Mouse (Mus musculus) limb, embryonic 15.5 days (tissue): ENCODE results near the gene Reep6. TPM values are rescaled to one million over a fixed set of nuclear protein-coding genes. Genes with fewer than 3 reads are reported as not detected.

ENCODE experiments used
- ATAC-seq: fragments of 200-750 bp; cut with Nextera tagmentation; 2 replicates; pipeline ENCODE4 v1.8.0; 2017; ENCODE audit warnings: low read depth, moderate TSS enrichment; ENCODE audit not compliant: insufficient number of reproducible peaks, low FRiP score, low TSS enrichment
- H3K27ac ChIP-seq: fragments of 300-500 bp; sonication (generic); 2 replicates; pipeline ENCODE4 v1.5.1; 2015; ENCODE audit warnings: moderate library complexity, mild to moderate bottlenecking, inconsistent platforms
- H3K27me3 ChIP-seq: fragments of 300-500 bp; sonication (generic); 2 replicates; pipeline ENCODE4 v1.6.1; 2015; ENCODE audit warnings: inconsistent platforms
- H3K36me3 ChIP-seq: fragments of 300-500 bp; sonication (generic); 2 replicates; pipeline ENCODE4 v1.6.1; 2015; ENCODE audit warnings: inconsistent platforms
- H3K4me1 ChIP-seq: fragments of 300-500 bp; sonication (generic); 2 replicates; pipeline ENCODE4 v1.6.1; 2015; ENCODE audit warnings: inconsistent platforms
- H3K4me2 ChIP-seq: fragments of 300-500 bp; sonication (generic); 2 replicates; pipeline ENCODE4 v1.6.1; 2015; ENCODE audit warnings: mild to moderate bottlenecking, inconsistent platforms
- H3K4me3 ChIP-seq: fragments of 300-500 bp; sonication (generic); 2 replicates; pipeline ENCODE4 v1.5.1; 2015; ENCODE audit warnings: mild to moderate bottlenecking, inconsistent platforms
- H3K9ac ChIP-seq: fragments of 300-500 bp; sonication (generic); 2 replicates; pipeline ENCODE4 v1.6.1; 2015; ENCODE audit warnings: inconsistent platforms
- H3K9me3 ChIP-seq: fragments of 300-500 bp; sonication (generic); 2 replicates; pipeline ENCODE4 v1.6.1; 2016; ENCODE audit warnings: inconsistent platforms
- WGBS: fragments of 180-500 bp; shearing (Covaris S2); methylation state at CpG from one replicate; pipeline ENCODE4 v1.1.7; 2015; 5-methylcytosine and 5-hydroxymethylcytosine counted together
- polyA plus RNA-seq: library from polyadenylated mRNA; unstranded; fragments of >200 nt; fragmentation: Nextera tagmentation; extraction: Ambion mirVana; gene quantifications from 2 replicates; pipeline ENCODE4 v1.2.1, GENCODE M21; 2015

The Reep6 gene
- polyA plus RNA-seq, result 13.8 and 16.1 TPM in 2 replicates

GRCm38 (mm10) chr10:80329273-80330081, at the start of gene Reep6, which contains the start of gene Pcsk4:
Gene Reep6, plus strand, starts transcription at chr10:80329953.
Gene Pcsk4, minus strand, starts transcription at chr10:80329498.
- ATAC-seq, result peak; percentile 91
- Histone ChIP-seq H3K27me3 (peaks cover 28% of the 10 kb centered on the region), H3K27ac (no peak within 1 kb of the TSS), H3K9me3 (no peaks in the 10 kb centered on the region), H3K4me3 (peak within 1 kb of the TSS; percentile 49), H3K9ac (peak within 1 kb of the TSS; percentile 33; the same call in 1 of the 2 replicates), H3K4me1 (peaks cover 26% of the 10 kb centered on the region), H3K4me2 (peak within 1 kb of the TSS; percentile 93), H3K36me3 (no peaks in the 10 kb centered on the region)
- 3% methylated on average over 36 of the region's 36 CpGs for WGBS

- H3K36me3 ChIP-seq, result peaks cover 94% of the 10 kb centered on the region
- H3K9ac ChIP-seq, result no peak overlapping the region
- no peak overlapping the region for H3K4me2 ChIP-seq
- H3K27me3 ChIP-seq, result no peaks in the 10 kb centered on the region
- H3K27ac ChIP-seq, result no peak overlapping the region
- 0 out of 2 replicates have a peak, but pooled peaks cover 6% of the 10 kb centered on the region for H3K4me1 ChIP-seq
- 72% methylated on average over 7 of the region's 7 CpGs for WGBS
- H3K4me3 ChIP-seq, result no peak overlapping the region
- no peak for ATAC-seq
- no peaks in the 10 kb centered on the region for H3K9me3 ChIP-seq
Measured at GRCm38 (mm10) chr10:80281304-80281703, 48.4 kb upstream of the Reep6 start.

DNA sequence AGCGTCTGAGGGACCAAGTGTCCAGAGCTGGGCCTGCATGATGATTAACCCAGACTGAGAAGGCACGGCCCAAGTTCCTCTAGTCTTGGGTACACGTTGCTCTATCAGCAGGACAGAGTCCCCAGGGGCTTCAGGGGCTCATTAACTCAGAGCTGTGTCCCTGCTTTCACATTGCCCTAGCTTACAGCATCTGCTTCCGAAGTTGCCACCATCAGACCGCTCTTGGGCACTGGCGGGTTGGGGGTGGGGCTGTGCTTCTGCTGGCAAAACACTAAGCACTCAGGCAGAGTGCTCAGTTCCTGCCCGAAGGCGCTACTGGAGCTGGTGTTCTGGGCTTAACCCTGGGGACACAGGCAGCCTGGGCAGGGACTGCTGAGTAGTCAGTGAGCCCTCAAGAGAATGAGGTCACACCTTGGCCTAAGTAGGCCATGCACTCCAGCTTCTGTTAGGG, 47.8 kb upstream of the Reep6 start:
- Histone ChIP-seq H3K4me3 (no peak overlapping the region), H3K27me3 (no peaks in the 10 kb centered on the region), H3K4me1 (0 out of 2 replicates have a peak, but pooled peaks cover 6% of the 10 kb centered on the region), H3K4me2 (no peak overlapping the region), H3K9ac (no peak overlapping the region), H3K27ac (no peak overlapping the region), H3K36me3 (peaks cover 96% of the 10 kb centered on the region), H3K9me3 (no peaks in the 10 kb centered on the region)
- WGBS, result 71% methylated on average over 8 of the region's 8 CpGs
- ATAC-seq, result no peak

- H3K4me1 ChIP-seq, result 0 out of 2 replicates have a peak, but pooled peaks cover 6% of the 10 kb centered on the region
- ATAC-seq, result no peak
- H3K4me2 ChIP-seq, result no peak overlapping the region
- 80% methylated on average over 20 of the region's 20 CpGs for WGBS
- H3K9ac ChIP-seq, result no peak overlapping the region
- peaks cover 95% of the 10 kb centered on the region for H3K36me3 ChIP-seq
- no peaks in the 10 kb centered on the region for H3K27me3 ChIP-seq
- H3K27ac ChIP-seq, result 0 out of 2 replicates have a peak overlapping the region, but pooled peaks have one; percentile 51
- no peaks in the 10 kb centered on the region for H3K9me3 ChIP-seq
- H3K4me3 ChIP-seq, result no peak overlapping the region
Measured at GRCm38 (mm10) chr10:80282481-80283441, 47.0 kb upstream of the Reep6 start.

DNA sequence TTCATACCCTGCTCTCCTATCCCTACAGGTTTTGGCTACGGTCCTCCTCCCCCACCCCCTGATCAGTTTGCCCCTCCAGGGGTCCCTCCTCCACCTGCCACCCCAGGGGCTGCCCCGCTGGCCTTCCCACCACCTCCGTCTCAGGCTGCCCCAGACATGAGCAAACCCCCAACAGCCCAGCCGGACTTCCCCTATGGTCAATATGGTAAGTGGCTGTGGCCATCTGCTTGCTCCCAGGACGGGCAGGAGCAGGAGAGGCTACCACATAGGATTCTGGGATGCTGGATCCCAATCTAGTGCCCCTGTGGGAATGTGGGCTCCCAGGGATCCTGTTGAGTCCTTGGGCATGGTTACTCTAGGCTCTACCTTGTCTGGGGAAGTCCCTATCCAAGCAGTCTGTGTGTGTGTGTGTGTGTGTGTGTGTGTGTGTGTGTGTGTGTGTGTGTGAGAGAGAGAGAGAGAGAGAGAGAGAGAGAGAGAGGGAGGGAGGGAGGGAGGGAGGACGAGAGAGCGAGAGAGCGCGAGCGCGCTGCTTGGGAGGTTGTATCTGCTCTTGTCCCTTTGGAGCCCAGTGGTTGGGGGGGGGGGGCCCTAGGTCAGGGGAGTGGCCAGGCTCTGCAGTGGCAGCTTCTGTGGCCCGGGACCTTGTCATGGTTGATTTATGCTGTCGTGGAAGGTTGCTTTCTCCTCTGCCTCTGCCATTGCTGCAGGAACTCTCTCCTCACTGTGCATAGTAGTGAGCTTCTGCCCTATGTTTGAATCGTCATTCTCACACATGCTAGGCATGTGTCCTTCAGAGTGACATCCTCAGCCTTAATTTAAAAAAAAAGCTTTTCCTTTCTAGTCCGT, 44.3 kb upstream of the Reep6 start:
- Histone ChIP-seq H3K9me3 (no peaks in the 10 kb centered on the region), H3K36me3 (peaks cover 84% of the 10 kb centered on the region), H3K27ac (no peak overlapping the region), H3K4me2 (no peak overlapping the region), H3K4me3 (no peak overlapping the region), H3K9ac (no peak overlapping the region), H3K4me1 (0 out of 2 replicates have a peak, but pooled peaks cover 6% of the 10 kb centered on the region), H3K27me3 (no peaks in the 10 kb centered on the region)
- ATAC-seq, result no peak
- 85% methylated on average over 12 of the region's 15 CpGs for WGBS

- ATAC-seq, result no peak
- 90% methylated on average over 12 of the region's 12 CpGs for WGBS
- no peaks in the 10 kb centered on the region for H3K9me3 ChIP-seq
Measured at GRCm38 (mm10) chr10:80288097-80288496, 41.7 kb upstream of the Reep6 start.

GRCm38 (mm10) chr10:80288657-80289056, 41.1 kb upstream of the Reep6 start:
- Histone ChIP-seq H3K9me3 (no peaks in the 10 kb centered on the region), H3K36me3 (peaks cover 58% of the 10 kb centered on the region)
- WGBS, result 66% methylated on average over 8 of the region's 8 CpGs

More at GRCm38 (mm10) chr10:80288097-80288496, 41.7 kb upstream of the Reep6 start:
- Histone ChIP-seq H3K27me3 (no peaks in the 10 kb centered on the region), H3K4me3 (no peak overlapping the region), H3K4me1 (peaks cover 6% of the 10 kb centered on the region), H3K4me2 (no peak overlapping the region), H3K9ac (no peak overlapping the region), H3K36me3 (peaks cover 59% of the 10 kb centered on the region), H3K27ac (peak overlapping the region; percentile 11; the same call in 1 of the 2 replicates)

DNA sequence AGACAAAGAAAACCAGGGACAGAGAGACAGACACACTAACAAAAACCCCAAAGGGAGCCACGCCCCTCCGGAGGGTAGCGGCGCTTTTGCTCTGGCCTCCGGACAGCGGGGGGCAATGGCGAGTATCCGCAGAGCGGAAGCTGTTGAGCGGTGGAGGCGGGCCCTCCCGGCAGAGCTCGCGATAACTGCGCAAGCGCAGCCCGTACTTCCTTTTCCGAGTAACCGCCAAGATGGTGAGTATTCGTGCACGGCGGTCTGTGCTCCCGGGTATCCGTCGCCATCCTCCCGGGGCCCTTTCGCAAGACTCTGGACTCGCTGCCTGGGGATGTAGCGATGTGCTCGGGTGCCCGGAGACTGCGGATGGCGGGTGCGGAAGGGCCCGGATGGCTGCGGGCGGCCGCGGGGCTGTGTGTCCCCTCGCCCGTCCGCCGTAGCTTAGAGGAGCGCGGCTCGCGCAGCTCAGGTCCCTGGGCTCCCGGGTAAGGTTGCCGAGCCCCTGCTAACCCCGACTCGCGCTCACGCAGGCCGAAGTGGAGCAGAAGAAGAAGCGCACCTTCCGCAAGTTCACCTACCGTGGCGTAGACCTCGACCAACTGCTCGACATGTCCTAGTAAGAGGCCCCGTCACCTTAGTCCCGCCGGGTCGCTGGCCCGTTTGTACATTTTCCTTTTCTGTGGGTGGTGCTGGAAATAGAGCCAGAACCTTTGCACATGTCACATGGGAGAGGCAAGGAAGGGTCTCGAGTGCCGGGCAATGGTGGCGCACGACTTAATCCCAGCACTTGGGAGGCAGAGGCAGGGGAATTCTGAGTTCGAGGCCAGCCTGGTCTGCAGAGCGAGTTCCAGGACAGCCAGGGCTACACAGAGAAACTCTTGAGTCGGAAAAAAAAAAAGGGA, 37.3 kb upstream of the Reep6 start, which contains the start of gene Rps15:
Gene Rps15, plus strand, starts transcription at position 203 of the 896 bp plus-strand sequence.
- peak within 1 kb of the TSS; percentile 96 for H3K27ac ChIP-seq
- peaks cover 42% of the 10 kb centered on the region for H3K4me1 ChIP-seq
- H3K4me3 ChIP-seq, result peak within 1 kb of the TSS; percentile 68
- under 1% methylated on average over 72 of the region's 72 CpGs for WGBS
- H3K27me3 ChIP-seq, result peaks cover 9% of the 10 kb centered on the region
- peak within 1 kb of the TSS; percentile 75 for H3K4me2 ChIP-seq
- H3K9ac ChIP-seq, result peak within 1 kb of the TSS; percentile 92
- no peaks in the 10 kb centered on the region for H3K9me3 ChIP-seq
- peak; percentile 84 for ATAC-seq
- H3K36me3 ChIP-seq, result peaks cover 37% of the 10 kb centered on the region

More at GRCm38 (mm10) chr10:80288657-80289056, 41.1 kb upstream of the Reep6 start:
- Histone ChIP-seq H3K4me3 (no peak overlapping the region), H3K27me3 (no peaks in the 10 kb centered on the region), H3K4me2 (no peak overlapping the region), H3K27ac (no peak overlapping the region), H3K9ac (no peak overlapping the region), H3K4me1 (peaks cover 11% of the 10 kb centered on the region)
- no peak for ATAC-seq

DNA sequence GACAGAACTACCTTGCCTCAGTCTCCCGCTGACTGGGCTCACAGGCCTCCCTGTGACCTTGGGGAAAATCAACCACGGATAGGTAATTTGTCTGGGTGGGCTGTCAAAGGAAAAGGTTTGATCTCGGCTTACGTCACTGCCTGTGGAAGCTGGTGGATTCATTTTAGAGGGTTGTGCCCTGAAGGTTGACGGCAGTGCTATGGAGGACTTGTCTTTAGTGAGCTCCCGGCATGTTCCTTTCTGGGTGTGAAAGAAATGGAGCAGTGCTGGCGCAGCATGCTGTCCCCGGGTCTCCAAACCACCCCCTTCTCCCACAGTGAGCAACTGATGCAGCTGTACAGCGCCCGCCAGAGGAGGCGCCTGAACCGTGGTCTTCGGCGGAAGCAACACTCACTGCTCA, 36.4 kb upstream of the Reep6 start:
- peak overlapping the region; percentile 75 for H3K4me2 ChIP-seq
- H3K9me3 ChIP-seq, result no peaks in the 10 kb centered on the region
- no peak for ATAC-seq
- peak overlapping the region; percentile 68 for H3K4me3 ChIP-seq
- H3K36me3 ChIP-seq, result peaks cover 31% of the 10 kb centered on the region
- H3K4me1 ChIP-seq, result peaks cover 42% of the 10 kb centered on the region
- peak overlapping the region; percentile 96 for H3K27ac ChIP-seq
- H3K9ac ChIP-seq, result peak overlapping the region; percentile 92
- H3K27me3 ChIP-seq, result peaks cover 17% of the 10 kb centered on the region
- 16% methylated on average over 14 of the region's 14 CpGs for WGBS

DNA sequence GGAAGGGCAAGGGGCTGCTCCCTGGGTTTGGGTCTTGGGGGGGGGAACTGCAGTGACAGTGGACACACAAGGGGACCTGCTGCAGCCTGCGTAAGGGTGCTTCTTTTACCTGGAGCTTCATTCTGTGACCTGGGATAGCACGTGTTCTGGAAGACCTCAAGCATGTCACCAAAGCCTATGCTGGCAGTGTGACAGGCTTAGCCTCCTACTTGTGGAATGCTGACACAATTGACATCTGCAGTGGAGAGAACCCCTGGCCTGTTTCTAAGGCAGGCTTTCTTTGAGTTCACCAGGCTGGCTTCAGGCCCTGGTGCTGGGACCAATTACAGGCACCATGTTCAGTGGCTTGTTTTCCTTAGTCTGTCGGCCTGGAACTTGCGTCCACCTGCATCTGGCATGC, 35.4 kb upstream of the Reep6 start:
- WGBS, result 62% methylated on average over 4 of the region's 4 CpGs
- Histone ChIP-seq H3K9me3 (no peaks in the 10 kb centered on the region), H3K27ac (no peak overlapping the region), H3K4me2 (no peak overlapping the region), H3K4me1 (peaks cover 46% of the 10 kb centered on the region), H3K36me3 (peaks cover 21% of the 10 kb centered on the region), H3K27me3 (peaks cover 27% of the 10 kb centered on the region), H3K9ac (no peak overlapping the region), H3K4me3 (peak overlapping the region; percentile 68; the same call in 1 of the 2 replicates)
- no peak for ATAC-seq
